Mouse (Mus musculus) gastrocnemius, postnatal 4 days (tissue): ENCODE data around the gene Srrm1. TPM values are rescaled to one million over a fixed set of nuclear protein-coding genes. Genes with fewer than 3 reads are reported as not detected.
"Not testable (repeated sequence)": the region's sequence is repeated elsewhere in the genome, so short reads cannot be mapped to it uniquely, and the experiment has no call there.

Source experiments
- DNase-seq, 2 experiments: peaks; one replicate each; pipeline ENCODE4 v3.0.0; 2021 to 2022; ENCODE audit warnings: low spot score in 2 of 2, mixed read lengths in 2 of 2
- total RNA-seq, 2 experiments: library from RNA; stranded (reverse); gene quantifications; 2 replicates each; pipeline ENCODE4 v1.2.3; 2021

The Srrm1 gene
- total RNA-seq, 2 experiments from 2014 or later = 107 to 123 TPM

GRCm38 (mm10) chr4:135302261-135302660 is 50.9 kb downstream of the Srrm1 start:
- DNase-seq = no peak

GRCm38 (mm10) chr4:135301166-135301565 is 52.0 kb downstream of the Srrm1 start:
- no peak for DNase-seq

- no peak for DNase-seq
Observed at GRCm38 (mm10) chr4:135300248-135301041, 52.7 kb downstream of the Srrm1 start.

- no peak for DNase-seq
Observed at GRCm38 (mm10) chr4:135298680-135299079, 54.4 kb downstream of the Srrm1 start.

- peak in 1 of 2 experiments; percentile 60 for DNase-seq
Observed at GRCm38 (mm10) chr4:135297931-135298546, 55.1 kb downstream of the Srrm1 start.

GRCm38 (mm10) chr4:135297146-135297545 is 56.0 kb downstream of the Srrm1 start:
- DNase-seq = no peak

GRCm38 (mm10) chr4:135296565-135296964 is 56.6 kb downstream of the Srrm1 start:
- no peak for DNase-seq

- no peak for DNase-seq
Observed at GRCm38 (mm10) chr4:135293813-135294212, 59.3 kb downstream of the Srrm1 start.

- DNase-seq = no peak
Observed at GRCm38 (mm10) chr4:135292477-135293089, 60.5 kb downstream of the Srrm1 start.

- no peak for DNase-seq
Observed at GRCm38 (mm10) chr4:135291841-135292240, 61.3 kb downstream of the Srrm1 start.

GRCm38 (mm10) chr4:135291199-135291598 is 61.9 kb downstream of the Srrm1 start:
- DNase-seq = no peak

- no peak for DNase-seq
Observed at GRCm38 (mm10) chr4:135287975-135288374, 65.1 kb downstream of the Srrm1 start.

GRCm38 (mm10) chr4:135286833-135287395 is 66.2 kb downstream of the Srrm1 start:
- no peak for DNase-seq

GRCm38 (mm10) chr4:135286033-135286622 is 67.0 kb downstream of the Srrm1 start:
- no peak for DNase-seq

GRCm38 (mm10) chr4:135285436-135285835 is 67.7 kb downstream of the Srrm1 start:
- DNase-seq = no peak

- no peak for DNase-seq
Observed at GRCm38 (mm10) chr4:135283875-135284274, 69.2 kb downstream of the Srrm1 start.

- no peak for DNase-seq
Observed at GRCm38 (mm10) chr4:135283417-135283816, 69.7 kb downstream of the Srrm1 start.

- no peak for DNase-seq
Observed at GRCm38 (mm10) chr4:135282651-135283290, 70.3 kb downstream of the Srrm1 start.

- DNase-seq = not testable (repeated sequence)
Observed at GRCm38 (mm10) chr4:135280016-135280415, 73.1 kb downstream of the Srrm1 start.

- no peak for DNase-seq
Observed at GRCm38 (mm10) chr4:135276681-135277379, 76.3 kb downstream of the Srrm1 start.
